Mouse (Mus musculus): ENCODE data around the gene Celf5. TPM values are rescaled to one million over a fixed set of nuclear protein-coding genes. Genes with fewer than 3 reads are reported as not detected.
"Not testable (repeated sequence)": the region's sequence is repeated elsewhere in the genome, so short reads cannot be mapped to it uniquely, and the experiment has no call there.

The Celf5 gene
- total RNA-seq, 1 experiment from 2014 or later = 0.48 TPM

DNA sequence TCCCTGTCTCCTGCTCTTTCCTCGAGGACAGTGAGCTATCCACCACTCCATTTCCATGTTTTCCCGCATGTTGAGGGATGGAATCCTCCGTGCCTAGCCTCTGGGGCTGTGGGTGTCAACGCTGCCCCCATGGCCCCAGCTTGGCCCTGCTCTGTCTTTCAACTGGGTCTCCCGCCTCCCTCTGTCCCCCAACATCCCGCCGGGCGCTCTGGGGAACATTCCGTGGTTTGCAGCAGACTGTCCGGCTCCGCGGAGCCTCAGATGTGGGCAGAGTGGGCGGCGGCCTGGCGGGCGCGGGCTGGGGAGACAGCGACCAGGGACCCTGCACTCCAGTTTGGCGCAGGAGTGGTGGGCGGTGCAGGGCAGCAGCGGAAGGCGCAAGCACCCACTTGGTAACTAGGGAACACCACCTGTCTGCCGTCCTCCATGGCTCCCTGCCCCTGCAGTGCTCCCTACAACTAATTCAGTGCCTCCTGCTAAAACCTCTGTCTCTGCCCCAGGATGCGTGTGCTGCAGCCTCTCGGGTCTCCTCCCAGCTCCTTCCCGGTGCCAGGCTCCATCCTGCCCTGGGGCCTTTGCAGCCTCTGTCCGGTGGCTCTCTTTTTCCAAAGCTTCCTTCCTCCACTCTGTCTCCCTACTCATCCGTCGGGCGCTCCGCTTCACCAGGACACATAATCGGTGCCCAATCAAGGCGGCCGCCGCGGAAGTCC is 30.1 kb downstream of the Celf5 start:
- DNase-seq = no peak

DNA sequence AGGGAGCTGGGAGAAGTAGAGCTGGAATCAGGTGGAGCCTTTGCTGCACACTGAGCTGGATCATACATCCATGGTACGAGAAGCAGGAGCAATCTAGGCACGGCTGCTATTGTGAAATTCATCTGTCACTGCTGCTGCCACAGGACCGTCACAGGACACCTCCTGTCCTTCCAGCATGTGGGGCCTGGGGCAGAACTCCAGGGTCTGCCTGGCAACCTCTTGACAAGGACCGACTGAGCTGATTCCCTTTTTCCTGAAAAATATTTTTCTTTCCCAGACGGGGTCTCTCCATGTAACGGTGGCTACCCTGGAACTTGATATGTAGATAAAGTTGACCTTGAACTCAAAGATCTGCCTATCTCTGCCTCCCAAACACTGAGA is 31.2 kb downstream of the Celf5 start:
- DNase-seq = no peak

GRCm38 (mm10) chr10:81450641-81451364 is 31.7 kb downstream of the Celf5 start:
- no peak for DNase-seq

GRCm38 (mm10) chr10:81450140-81450539 is 32.4 kb downstream of the Celf5 start:
- peak; percentile 89 for DNase-seq

DNA sequence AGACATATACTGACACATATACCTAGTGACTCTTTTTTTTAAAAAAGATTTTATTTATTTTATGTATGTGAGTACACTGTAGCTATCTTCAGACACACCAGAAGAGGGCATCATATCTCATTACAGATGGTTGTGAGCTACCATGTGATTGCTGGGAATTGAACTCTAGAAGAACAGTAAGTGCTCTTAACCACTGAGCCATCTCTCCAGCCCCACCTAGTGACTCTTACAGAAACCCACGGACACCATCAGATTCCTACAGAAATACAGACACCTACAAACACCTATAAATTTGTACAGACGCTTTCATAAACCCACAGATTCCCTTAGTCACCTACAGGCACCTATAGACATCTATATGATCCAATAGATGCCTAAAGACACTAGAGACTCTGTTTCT is 37.0 kb downstream of the Celf5 start:
- DNase-seq = not testable (repeated sequence)

DNA sequence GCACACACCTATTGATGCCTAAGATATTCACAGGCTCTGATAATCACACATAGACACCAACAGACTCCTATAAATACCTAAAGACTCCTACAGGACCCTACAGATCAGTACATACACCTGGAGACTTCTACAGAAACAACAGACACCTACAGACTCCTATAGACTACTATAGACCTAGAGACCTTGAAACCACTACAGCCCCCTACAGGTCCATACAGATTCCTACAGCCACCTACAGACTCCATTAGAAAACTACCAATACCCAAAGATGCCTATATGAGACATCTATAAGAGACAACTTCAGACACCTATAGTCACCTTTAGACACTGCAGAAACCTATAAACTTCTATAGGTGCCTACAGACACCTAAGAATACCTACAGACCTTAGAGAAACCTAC is 41.5 kb downstream of the Celf5 start:
- no peak for DNase-seq

DNA sequence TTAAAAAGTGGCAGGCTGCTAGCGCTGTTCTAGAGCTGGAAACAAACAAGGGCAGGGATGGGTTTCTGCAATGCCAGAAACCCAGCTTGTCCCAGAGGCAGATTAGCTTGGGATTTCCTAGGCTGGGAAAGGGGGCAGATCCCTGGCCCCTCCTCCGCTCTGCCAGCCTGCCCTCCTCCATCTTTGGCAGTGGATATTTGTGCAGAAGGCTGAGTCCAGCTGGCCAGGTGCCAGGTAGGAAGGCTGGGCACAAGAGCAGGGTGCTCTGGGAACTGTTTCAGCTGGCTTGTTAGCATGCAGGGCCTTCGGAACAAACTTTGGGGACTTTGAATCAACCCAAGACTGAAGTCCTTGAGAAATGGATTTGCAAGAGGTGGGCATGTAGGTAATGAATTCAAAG is 47.1 kb downstream of the Celf5 start:
- peak; percentile 89 for DNase-seq

GRCm38 (mm10) chr10:81434361-81435263 is 47.9 kb downstream of the Celf5 start:
- peak; percentile 36 for DNase-seq

- peak; percentile 39 for DNase-seq
Observed at GRCm38 (mm10) chr10:81433541-81434289, 48.8 kb downstream of the Celf5 start.

GRCm38 (mm10) chr10:81432868-81433262 is 49.6 kb downstream of the Celf5 start:
- peak; percentile 95 for DNase-seq

- DNase-seq = no peak
Observed at GRCm38 (mm10) chr10:81432169-81432867, 50.2 kb downstream of the Celf5 start.

- peak; percentile 43 for DNase-seq
Observed at GRCm38 (mm10) chr10:81431526-81432168, 50.9 kb downstream of the Celf5 start.

DNA sequence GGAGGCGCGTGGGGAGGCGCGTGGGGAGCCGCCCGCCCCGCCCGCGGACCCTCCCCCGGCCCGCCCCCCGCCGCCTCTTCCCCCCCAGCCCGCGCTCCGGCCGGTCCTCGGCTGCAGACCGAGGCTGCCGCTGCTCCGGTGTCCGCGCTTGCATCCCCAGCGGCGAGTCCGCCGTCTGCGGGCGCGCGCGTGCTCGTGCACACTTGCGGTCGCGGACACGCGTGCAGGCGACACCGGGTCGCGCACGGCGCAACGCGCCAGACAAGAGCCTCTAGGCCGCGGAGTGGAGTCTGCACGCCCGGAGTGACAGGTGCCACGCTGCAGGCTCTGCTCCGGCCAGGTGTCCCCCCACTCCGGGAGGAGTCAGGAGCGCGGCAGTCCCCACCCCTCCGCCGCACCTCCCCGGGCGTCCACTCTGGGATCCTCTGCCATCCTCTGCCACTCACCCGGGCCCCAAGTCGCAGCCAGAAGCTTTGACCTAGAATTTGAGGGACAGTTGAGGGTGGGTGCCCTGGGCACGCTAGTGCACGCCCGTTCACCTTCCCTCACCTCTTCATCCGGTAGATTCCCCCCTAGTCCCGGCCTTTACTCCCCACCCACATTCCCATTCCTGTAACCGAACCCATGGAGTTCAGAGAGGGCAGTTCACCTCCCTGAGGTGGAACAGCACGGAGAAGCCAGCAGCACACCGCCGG is 51.5 kb downstream of the Celf5 start:
- DNase-seq = peak; percentile 75

DNA sequence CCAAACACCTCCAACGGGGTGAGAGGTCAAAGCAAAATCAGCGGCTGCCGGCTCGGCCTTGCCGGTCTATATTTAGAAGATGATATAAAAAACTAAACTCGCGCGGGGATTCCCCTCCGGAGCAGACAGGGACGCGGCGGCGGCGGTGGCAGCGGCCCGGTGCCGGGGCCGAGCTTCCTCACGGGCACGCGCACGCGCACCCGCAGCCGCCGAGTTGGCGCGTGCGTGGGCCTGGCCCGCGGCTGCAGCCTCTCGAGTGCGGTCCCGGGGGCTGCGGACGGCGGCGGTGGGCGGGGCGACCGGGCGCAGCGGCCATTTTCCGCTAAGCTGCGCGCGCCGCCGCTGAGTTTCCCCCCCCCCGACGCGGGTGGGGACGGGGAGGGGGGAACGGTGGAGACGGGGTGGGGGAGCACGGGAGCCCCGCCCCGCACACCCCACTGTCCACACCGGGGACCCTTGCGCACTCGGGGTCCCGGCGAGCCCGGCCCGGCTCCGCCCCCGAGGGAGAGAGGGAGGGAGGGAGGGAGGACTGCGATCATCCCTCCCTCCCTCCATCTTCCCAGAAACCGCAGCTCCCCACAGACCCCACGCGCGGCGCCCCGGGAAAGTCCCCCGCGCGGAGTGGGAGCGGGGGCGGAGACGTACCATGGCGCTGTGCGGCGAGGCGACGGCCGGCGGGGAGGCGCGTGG is 52.2 kb downstream of the Celf5 start:
- peak; percentile 89 for DNase-seq

DNA sequence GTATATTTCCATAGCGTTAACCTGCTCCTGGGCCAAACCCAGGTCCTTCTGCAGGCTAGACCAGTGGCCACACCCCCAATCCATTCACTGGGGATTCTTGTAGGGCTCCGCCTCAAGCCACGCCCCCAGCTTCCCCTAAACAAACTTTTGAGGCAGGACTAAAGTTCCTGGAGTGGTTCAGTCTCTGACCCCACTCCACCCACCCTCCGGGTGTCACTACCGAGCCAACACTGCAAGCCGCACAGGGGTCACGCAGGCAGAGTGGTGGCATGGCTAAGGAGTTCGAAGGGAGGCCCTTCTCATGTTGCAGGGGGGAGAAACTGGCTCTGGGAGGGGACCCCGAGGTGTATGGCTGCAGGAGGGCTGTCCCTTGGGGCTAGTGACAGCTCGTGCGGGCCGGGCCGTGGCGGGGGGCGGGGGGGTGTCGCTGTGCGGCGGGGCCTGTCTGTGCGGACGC is 52.9 kb downstream of the Celf5 start:
- DNase-seq = peak; percentile 90

GRCm38 (mm10) chr10:81429092-81429491 is 53.4 kb downstream of the Celf5 start:
- DNase-seq = peak; percentile 9

GRCm38 (mm10) chr10:81428507-81428870 is 54.0 kb downstream of the Celf5 start:
- DNase-seq = peak; percentile 4

DNA sequence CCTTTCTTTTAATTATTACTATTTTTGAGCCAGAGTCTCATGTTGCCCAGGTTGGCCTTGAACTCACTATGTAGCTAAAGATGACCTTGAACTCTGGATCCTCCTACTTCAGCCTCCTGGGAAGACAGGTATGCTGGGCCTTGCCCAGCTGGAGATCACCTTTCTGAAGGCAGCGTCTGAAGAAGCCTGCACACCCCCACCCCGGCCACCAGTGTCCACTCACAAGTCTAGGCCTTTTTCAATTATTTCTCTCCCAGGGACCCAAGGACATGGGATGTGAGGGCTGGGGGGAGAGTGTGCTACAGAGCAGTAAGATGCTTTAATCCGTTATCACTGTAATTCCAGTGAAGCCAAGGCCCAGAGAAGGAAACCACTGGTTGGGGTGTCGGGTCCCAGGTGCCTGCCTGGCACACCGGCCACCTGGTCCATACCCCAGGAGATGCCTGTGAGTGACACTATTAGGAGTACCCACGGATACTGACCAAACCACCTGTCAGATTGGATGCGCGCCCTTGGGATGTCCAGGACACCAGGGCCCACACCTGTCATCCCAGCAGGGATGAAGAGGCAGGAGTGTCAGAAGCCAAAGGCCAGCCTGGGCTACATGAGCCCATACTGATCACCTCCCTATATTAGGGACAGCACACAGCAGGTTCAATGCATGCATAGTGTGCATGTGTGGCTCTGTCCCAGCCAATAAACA is 54.6 kb downstream of the Celf5 start:
- DNase-seq = peak; percentile 6

GRCm38 (mm10) chr10:81427327-81427726 is 55.2 kb downstream of the Celf5 start:
- no peak for DNase-seq

Measured in adrenal gland, postnatal 14 days (tissue).